Mouse (Mus musculus): ENCODE data around the gene Spag7.

- no peak for TF ChIP-seq ZNF384 (IDR thresholded peaks at IDR 0.05; ENCODE audit: low read depth, low read length)
- TF ChIP-seq CHD2 (IDR thresholded peaks at IDR 0.05; ENCODE audit: low read depth, low read length) = no peak
- TF ChIP-seq HCFC1 (IDR thresholded peaks at IDR 0.05; ENCODE audit: borderline replicate concordance, insufficient read depth, low read length) = no peak
These were observed 33.6 kb upstream of the Spag7 start for GRCm38 (mm10) chr11:70702781-70703180.
